Mouse (Mus musculus): Measurements from ENCODE around the gene Heph. TPM values are rescaled to one million over a fixed set of nuclear protein-coding genes. Genes with fewer than 3 reads are reported as not detected.

The Heph gene
- polyA plus RNA-seq, 1 experiment from 2014 or later = 13.0 TPM

Other genes starting within 250 kb of the Heph start
- not detected in 2 replicates for gene Vsig4, start 161.9 kb upstream of the Heph start, polyA plus RNA-seq (2014; fragmentation: Nextera tagmentation; extraction: Ambion mirVana)
- gene Hsf3, start 935 bp downstream of the Heph start, polyA plus RNA-seq (2014; fragmentation: Nextera tagmentation; extraction: Ambion mirVana) = 0.14 and 0.39 TPM in 2 replicates

Data from stomach, embryonic 14.5 days (tissue).